Mouse (Mus musculus) heart, postnatal 25 days (tissue): Measurements from ENCODE around the gene C1qtnf12. TPM values are rescaled to one million over a fixed set of nuclear protein-coding genes. Genes with fewer than 3 reads are reported as not detected.

Experiments used
- DNase-seq: peaks from one replicate; pipeline ENCODE4 v3.0.0; 2022; ENCODE audit warnings: low spot score
- intact Hi-C: fragments of 180-260 bp; cut with DNase I; formaldehyde crosslinking; loops from one replicate; pipeline ENCODE4 v1.15.1; 2025
- total RNA-seq, 2 experiments: library from RNA; stranded (reverse); gene quantifications; 2 replicates each; pipeline ENCODE4 v1.2.3; 2021

C1qtnf12 gene
- total RNA-seq, 2 experiments from 2014 or later: 13.3 to 14.6 TPM

- peak; percentile 93 for DNase-seq
- intact Hi-C loops: no loop called here
Observed at GRCm38 (mm10) chr4:155992906-155993547, 30.9 kb downstream of the C1qtnf12 start.

DNA sequence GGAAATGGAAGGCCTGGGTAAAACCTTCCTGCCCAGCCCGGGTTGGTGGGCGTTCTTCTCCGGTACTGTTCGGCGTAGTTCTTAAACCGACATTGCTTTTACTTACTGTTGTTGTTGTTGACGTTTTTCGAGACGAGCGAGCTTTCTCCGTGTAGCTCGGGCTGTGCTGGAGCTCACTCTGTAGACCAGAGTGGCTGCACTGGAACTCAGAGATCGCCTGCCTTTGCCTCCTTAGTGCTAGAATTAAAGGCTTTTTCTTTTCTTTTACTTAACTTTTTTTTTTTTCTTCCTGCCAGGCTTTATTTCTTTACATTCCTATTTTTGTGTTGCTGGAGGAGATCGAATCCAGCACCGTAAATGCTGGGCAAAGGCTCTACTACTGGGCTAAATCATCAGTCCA is 31.5 kb downstream of the C1qtnf12 start:
- DNase-seq: no peak
- intact Hi-C loops: no loop called here

- DNase-seq: no peak
- intact Hi-C loops: no loop called here
Observed at GRCm38 (mm10) chr4:156004109-156004508, 42.0 kb downstream of the C1qtnf12 start.

- intact Hi-C loops: no loop called here
- DNase-seq: no peak
Observed at GRCm38 (mm10) chr4:156008369-156008768, 46.3 kb downstream of the C1qtnf12 start.

- intact Hi-C loops: no loop called here
Observed at GRCm38 (mm10) chr4:156013637-156014036, 51.5 kb downstream of the C1qtnf12 start, which contains the start of gene Tnfrsf4. Tnfrsf4 (plus strand) TSS chr4:156013843.

GRCm38 (mm10) chr4:156014436-156014835 is 52.3 kb downstream of the C1qtnf12 start:
- no peak for DNase-seq
- intact Hi-C loops: no loop called here

More at GRCm38 (mm10) chr4:156013637-156014036, 51.5 kb downstream of the C1qtnf12 start, which contains the start of gene Tnfrsf4:
- no peak for DNase-seq

Other genes starting within 250 kb of the C1qtnf12 start
- under 1 TPM; 0.60 to 0.87 TPM for gene Tmem240, start 227.5 kb upstream of the C1qtnf12 start, total RNA-seq
- 10 to 100 TPM; 49.6 to 50.3 TPM for gene Atad3a, start 201.2 kb upstream of the C1qtnf12 start, total RNA-seq
- gene Vwa1, start 187.6 kb upstream of the C1qtnf12 start, total RNA-seq: 1 to 10 TPM; 7.9 to 9.4 TPM
- under 1 TPM; 0.75 to 0.84 TPM for gene Tmem88b, start 176.4 kb upstream of the C1qtnf12 start, total RNA-seq
- gene Ankrd65, start 171.9 kb upstream of the C1qtnf12 start, total RNA-seq: not detected
- 10 to 100 TPM; 75.0 to 78.0 TPM for gene Mrpl20, start 159.4 kb upstream of the C1qtnf12 start, total RNA-seq
- gene Ccnl2, start 149.8 kb upstream of the C1qtnf12 start, total RNA-seq: 10 to 100 TPM; 35.6 to 37.8 TPM
- 100 to 1,000 TPM; 108 to 109 TPM for gene Aurkaip1, start 131.0 kb upstream of the C1qtnf12 start, total RNA-seq
- gene Mxra8, start 122.6 kb upstream of the C1qtnf12 start, total RNA-seq: 10 to 100 TPM; 30.5 to 33.0 TPM
- 10 to 100 TPM; 43.3 to 44.3 TPM for gene Dvl1, start 114.9 kb upstream of the C1qtnf12 start, total RNA-seq
- under 1 TPM; 0.14 to 0.26 TPM for gene Tas1r3, start 99.0 kb upstream of the C1qtnf12 start, total RNA-seq
- gene Cptp, start 92.9 kb upstream of the C1qtnf12 start, total RNA-seq: 10 to 100 TPM in 1 of 2 experiments, 1 to 10 TPM in 1; 8.1 to 10.5 TPM
- gene Ints11, start 92.8 kb upstream of the C1qtnf12 start, total RNA-seq: 10 to 100 TPM; 15.9 to 17.5 TPM
- 10 to 100 TPM; 12.8 to 13.8 TPM for gene Pusl1, start 70.5 kb upstream of the C1qtnf12 start, total RNA-seq
- gene Acap3, start 70.5 kb upstream of the C1qtnf12 start, total RNA-seq: 10 to 100 TPM; 11.7 to 18.0 TPM
- gene Ube2j2, start 18.5 kb upstream of the C1qtnf12 start, total RNA-seq: 10 to 100 TPM; 50.7 to 60.2 TPM
- 1 to 10 TPM; 2.4 to 2.7 TPM for gene B3galt6, start 30.3 kb downstream of the C1qtnf12 start, total RNA-seq
- gene Sdf4, start 30.6 kb downstream of the C1qtnf12 start, total RNA-seq: 10 to 100 TPM; 77.3 to 81.8 TPM
- gene Tnfrsf4, start 51.5 kb downstream of the C1qtnf12 start, total RNA-seq: under 1 TPM in 1 of 2 experiments, not detected in 1; 0.23 TPM
- gene Tnfrsf18, start 63.8 kb downstream of the C1qtnf12 start, total RNA-seq: under 1 TPM in 1 of 2 experiments, not detected in 1; 0.34 TPM
- gene Ttll10, start 97.1 kb downstream of the C1qtnf12 start, total RNA-seq: not detected
- 1 to 10 TPM; 3.3 to 3.6 TPM for gene 9430015G10Rik, start 147.7 kb downstream of the C1qtnf12 start, total RNA-seq
- gene Rnf223, start 168.2 kb downstream of the C1qtnf12 start, total RNA-seq: under 1 TPM in 1 of 2 experiments, not detected in 1; 0.10 TPM
- 10 to 100 TPM; 35.3 to 40.4 TPM for gene Agrn, start 235.2 kb downstream of the C1qtnf12 start, total RNA-seq
- gene Isg15, start 238.5 kb downstream of the C1qtnf12 start, total RNA-seq: 1 to 10 TPM; 3.2 to 4.5 TPM
- 1 to 10 TPM; 6.3 to 6.9 TPM for gene AW011738, start 241.0 kb downstream of the C1qtnf12 start, total RNA-seq